Mouse (Mus musculus): ENCODE data around the gene Arl5c.

DNA sequence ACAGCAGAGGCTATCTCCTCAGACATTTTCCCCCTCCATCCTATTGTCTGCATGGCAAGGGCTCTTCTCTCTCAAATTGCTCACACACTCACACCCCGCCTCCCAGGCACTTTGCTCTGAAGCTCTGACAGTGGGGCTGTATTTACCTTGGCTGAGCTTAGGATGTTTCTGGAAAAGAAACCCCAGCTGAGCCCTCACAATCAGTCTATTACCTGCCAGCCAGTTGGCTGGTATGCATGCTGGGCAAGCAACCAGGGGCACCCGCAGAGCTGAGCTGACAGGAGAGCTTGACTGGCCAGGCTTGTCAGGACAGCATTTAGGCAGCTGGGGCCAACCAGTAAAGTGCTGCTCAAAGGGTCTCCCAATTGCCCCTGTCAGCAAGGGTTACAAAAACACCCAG, 28.9 kb downstream of the Arl5c start:
- no peak for TF ChIP-seq CTCF (IDR thresholded peaks at IDR 0.05; ENCODE audit: control insufficient read depth, insufficient read depth, low read length)
- TF ChIP-seq POLR2A (IDR thresholded peaks at IDR 0.05; ENCODE audit: borderline replicate concordance, control insufficient read depth, low read depth, low read length), result no peak

Data from bone marrow, adult 2 months (tissue).